Mouse (Mus musculus) layer of hippocampus, postnatal 14 days (tissue): ENCODE results near the gene Zcchc8. TPM values are rescaled to one million over a fixed set of nuclear protein-coding genes. Genes with fewer than 3 reads are reported as not detected.

ENCODE experiments used
- total RNA-seq, 2 experiments: library from RNA; stranded (reverse); gene quantifications; 2 replicates each; pipeline ENCODE4 v1.2.3; 2021

Zcchc8 gene
- total RNA-seq, 2 experiments from 2014 or later = 44.3 to 50.0 TPM

Other genes starting within 250 kb of the Zcchc8 start
- gene Lrrc43, start 231.8 kb downstream of the Zcchc8 start, total RNA-seq = 1 to 10 TPM; 1.1 to 1.5 TPM
- not detected for gene Il31, start 231.6 kb downstream of the Zcchc8 start, total RNA-seq
- gene B3gnt4, start 210.6 kb downstream of the Zcchc8 start, total RNA-seq = 1 to 10 TPM; 1.5 TPM
- 10 to 100 TPM; 46.6 to 47.6 TPM for gene Diablo, start 196.9 kb downstream of the Zcchc8 start, total RNA-seq
- gene Gm49027, start 195.6 kb downstream of the Zcchc8 start, total RNA-seq = 1 to 10 TPM; 7.1 to 7.3 TPM
- gene Vps33a, start 148.1 kb downstream of the Zcchc8 start, total RNA-seq = 10 to 100 TPM; 72.9 to 76.5 TPM
- 100 to 1,000 TPM; 112 to 122 TPM for gene Clip1, start 36.5 kb downstream of the Zcchc8 start, total RNA-seq
- 10 to 100 TPM; 89.5 to 96.9 TPM for gene Rsrc2, start 28.3 kb upstream of the Zcchc8 start, total RNA-seq
- gene Kntc1, start 28.6 kb upstream of the Zcchc8 start, total RNA-seq = 1 to 10 TPM; 1.7 to 2.9 TPM
- gene Hcar2, start 144.4 kb upstream of the Zcchc8 start, total RNA-seq = under 1 TPM in 1 of 2 experiments, not detected in 1; 0.19 TPM
- under 1 TPM; 0.62 to 0.92 TPM for gene Hcar1, start 158.9 kb upstream of the Zcchc8 start, total RNA-seq
- gene Denr, start 186.1 kb upstream of the Zcchc8 start, total RNA-seq = 10 to 100 TPM; 63.2 to 72.6 TPM
- 1 to 10 TPM in 1 of 2 experiments, under 1 TPM in 1; 0.65 to 1.5 TPM for gene Gm43518, start 206.3 kb upstream of the Zcchc8 start, total RNA-seq
- 1 to 10 TPM; 2.4 to 2.6 TPM for gene Ccdc62, start 209.6 kb upstream of the Zcchc8 start, total RNA-seq